Mouse (Mus musculus) liver, adult 2 months (tissue): ENCODE data around the gene Med1. TPM values are rescaled to one million over a fixed set of nuclear protein-coding genes. Genes with fewer than 3 reads are reported as not detected.

ENCODE experiments used
- DNase-seq: peaks from one replicate; pipeline ENCODE4 v3.0.0-alpha.2; 2011; ENCODE audit warnings: low read depth, low spot score; ENCODE audit errors: extremely low read depth
- H3K27ac ChIP-seq: fragments of 200-500 bp; replicated peaks from 2 replicates; pipeline ENCODE4 v1.5.1; 2012; ENCODE audit warnings: low read depth, mild to moderate bottlenecking, control low read depth, inconsistent platforms, low read length; ENCODE audit not compliant: insufficient read depth
- H3K27me3 ChIP-seq: fragments of 200-500 bp; 2 replicates; pipeline ENCODE4 v1.6.1; 2012; ENCODE audit warnings: mild to moderate bottlenecking, moderate library complexity, low read length, inconsistent platforms; ENCODE audit not compliant: control insufficient read depth, insufficient read depth
- H3K36me3 ChIP-seq: fragments of 200-500 bp; 2 replicates; pipeline ENCODE4 v1.6.1; 2012; ENCODE audit warnings: low read length, inconsistent platforms; ENCODE audit not compliant: control insufficient read depth, insufficient read depth
- H3K4me1 ChIP-seq: fragments of 200-500 bp; 2 replicates; pipeline ENCODE4 v1.6.1; 2011; ENCODE audit warnings: low read length; ENCODE audit not compliant: control insufficient read depth, insufficient read depth
- H3K4me3 ChIP-seq: fragments of 200-500 bp; 2 replicates; pipeline ENCODE4 v1.5.1; 2011; ENCODE audit warnings: low read depth, mild to moderate bottlenecking, control low read depth, low read length, moderate library complexity; ENCODE audit not compliant: insufficient read depth
- H3K79me2 ChIP-seq: fragments of 200-500 bp; 2 replicates; pipeline ENCODE4 v1.6.1; 2012; ENCODE audit warnings: inconsistent platforms, mild to moderate bottlenecking, low read length, moderate library complexity; ENCODE audit not compliant: control insufficient read depth, insufficient read depth
- H3K9ac ChIP-seq: fragments of 200-500 bp; 2 replicates; pipeline ENCODE4 v1.6.1; 2012; ENCODE audit warnings: low read depth, mild to moderate bottlenecking, control low read depth, inconsistent platforms, low read length
- CTCF ChIP-seq: fragments of 200-500 bp; IDR thresholded peaks from 2 replicates; pipeline ENCODE4 v1.5.1; 2011; ENCODE audit warnings: low read depth, low read length, control low read depth
- POLR2A ChIP-seq: fragments of 200-500 bp; IDR thresholded peaks from 2 replicates; pipeline ENCODE4 v1.6.1; 2011; ENCODE audit warnings: low read length, control low read depth; ENCODE audit not compliant: insufficient read depth; ENCODE audit errors: extremely low read depth
- WGBS: fragments of 180-500 bp; shearing (Covaris S2); methylation state at CpG from one replicate; pipeline ENCODE4 v1.1.7; 2018; 5-methylcytosine and 5-hydroxymethylcytosine counted together
- polyA plus RNA-seq: library from polyadenylated mRNA; depleted of rRNA; stranded (reverse); fragments of >200 nt; gene quantifications from 2 replicates; pipeline ENCODE4 v1.2.3, GENCODE M21; 2012
- total RNA-seq: library from RNA; depleted of rRNA; stranded (reverse); fragments of >200 nt; gene quantifications from 2 replicates; pipeline ENCODE4 v1.2.3, GENCODE M21; 2014

Med1 gene
- total and polyA plus RNA-seq, 2 experiments: 5.6 to 10.0 TPM

- H3K4me3 ChIP-seq: no peak overlapping the region
- no peak overlapping the region for H3K27ac ChIP-seq
- H3K4me1 ChIP-seq: no peaks in the 10 kb centered on the region
- DNase-seq: no peak
- WGBS: 91% methylated on average over 7 of the region's 7 CpGs
- no peaks in the 10 kb centered on the region; the same call in 1 of the 2 replicates for H3K36me3 ChIP-seq
- H3K79me2 ChIP-seq: peaks cover 48% of the 10 kb centered on the region
- no peak for TF ChIP-seq CTCF
- no peak for TF ChIP-seq POLR2A
- H3K27me3 ChIP-seq: no peaks in the 10 kb centered on the region
- H3K9ac ChIP-seq: no peak overlapping the region
Measured at GRCm38 (mm10) chr11:98138894-98139293, 54.2 kb downstream of the Med1 start.

- no peak for DNase-seq
- H3K36me3 ChIP-seq: no peaks in the 10 kb centered on the region; the same call in 1 of the 2 replicates
- no peak overlapping the region for H3K9ac ChIP-seq
- H3K4me1 ChIP-seq: no peaks in the 10 kb centered on the region
- no peak for TF ChIP-seq CTCF
- TF ChIP-seq POLR2A: no peak
- 93% methylated on average over 11 of the region's 11 CpGs for WGBS
- peaks cover 49% of the 10 kb centered on the region for H3K79me2 ChIP-seq
- no peak overlapping the region for H3K27ac ChIP-seq
- H3K4me3 ChIP-seq: no peak overlapping the region
- H3K27me3 ChIP-seq: no peaks in the 10 kb centered on the region
Measured at GRCm38 (mm10) chr11:98137836-98138235, 55.3 kb downstream of the Med1 start.

- Histone ChIP-seq H3K36me3 (no peaks in the 10 kb centered on the region; the same call in 1 of the 2 replicates), H3K4me1 (no peaks in the 10 kb centered on the region), H3K27ac (no peak overlapping the region), H3K79me2 (peaks cover 31% of the 10 kb centered on the region), H3K27me3 (no peaks in the 10 kb centered on the region), H3K4me3 (no peak overlapping the region), H3K9ac (no peak overlapping the region)
- DNase-seq: peak; percentile 62
- no peak for TF ChIP-seq CTCF
- no peak for TF ChIP-seq POLR2A
- WGBS: 15% methylated on average over 4 of the region's 4 CpGs
Measured at GRCm38 (mm10) chr11:98134951-98135350, 58.1 kb downstream of the Med1 start.

- H3K4me3 ChIP-seq: no peak overlapping the region
- whole genome bisulfite sequencing: 90% methylated on average over 5 of the region's 5 CpGs
- H3K4me1 ChIP-seq: no peaks in the 10 kb centered on the region
- peaks cover 6% of the 10 kb centered on the region; the same call in 1 of the 2 replicates for H3K79me2 ChIP-seq
- H3K36me3 ChIP-seq: peaks cover 14% of the 10 kb centered on the region
- no peak for DNase-seq
- no peak overlapping the region for H3K27ac ChIP-seq
- H3K27me3 ChIP-seq: no peaks in the 10 kb centered on the region
- TF ChIP-seq CTCF (no peak), POLR2A (no peak)
- H3K9ac ChIP-seq: no peak overlapping the region
Measured at GRCm38 (mm10) chr11:98123424-98123823, 69.7 kb downstream of the Med1 start.

- Histone ChIP-seq H3K27ac (no peak overlapping the region), H3K4me3 (no peak overlapping the region), H3K27me3 (no peaks in the 10 kb centered on the region), H3K36me3 (peaks cover 57% of the 10 kb centered on the region), H3K79me2 (peaks cover 4% of the 10 kb centered on the region; the same call in 1 of the 2 replicates), H3K4me1 (no peaks in the 10 kb centered on the region), H3K9ac (no peak overlapping the region)
- WGBS: 93% methylated on average over 1 of the region's 1 CpGs
- DNase-seq: no peak
- TF ChIP-seq CTCF (no peak), POLR2A (no peak)
Measured at GRCm38 (mm10) chr11:98114363-98114762, 78.7 kb downstream of the Med1 start.

GRCm38 (mm10) chr11:98113504-98113903 lies 79.6 kb downstream of the Med1 start:
- no peak for TF ChIP-seq POLR2A
- TF ChIP-seq CTCF: no peak
- Histone ChIP-seq H3K36me3 (peaks cover 62% of the 10 kb centered on the region), H3K4me3 (no peak overlapping the region), H3K27ac (no peak overlapping the region), H3K27me3 (no peaks in the 10 kb centered on the region), H3K4me1 (no peaks in the 10 kb centered on the region), H3K9ac (no peak overlapping the region), H3K79me2 (peaks cover 4% of the 10 kb centered on the region; the same call in 1 of the 2 replicates)
- 67% methylated on average over 4 of the region's 4 CpGs for WGBS
- DNase-seq: no peak
